Mouse (Mus musculus) embryonic facial prominence, embryonic 10.5 days (tissue): Measurements from ENCODE around the gene Gm3233. TPM values are rescaled to one million over a fixed set of nuclear protein-coding genes. Genes with fewer than 3 reads are reported as not detected.
"Not testable (repeated sequence)": the region's sequence is repeated elsewhere in the genome, so short reads cannot be mapped to it uniquely, and the experiment has no call there.

Source experiments
- DNase-seq: peaks from one replicate; pipeline ENCODE4 v3.0.0-alpha.2; 2017; ENCODE audit warnings: low spot score
- H3K27ac ChIP-seq: fragments of 300-500 bp; sonication (generic); replicated peaks from 2 replicates; pipeline ENCODE4 v1.5.1; 2016; ENCODE audit warnings: mild to moderate bottlenecking
- H3K27me3 ChIP-seq: fragments of 300-500 bp; sonication (generic); replicated peaks from 2 replicates; pipeline ENCODE4 v1.6.1; 2016; ENCODE audit warnings: low read depth, mild to moderate bottlenecking; ENCODE audit not compliant: poor library complexity, severe bottlenecking
- H3K36me3 ChIP-seq: fragments of 300-500 bp; sonication (generic); replicated peaks from 2 replicates; pipeline ENCODE4 v1.6.1; 2016; ENCODE audit warnings: mild to moderate bottlenecking, moderate library complexity
- H3K4me1 ChIP-seq: fragments of 300-500 bp; sonication (generic); 2 replicates; pipeline ENCODE4 v1.6.1; 2016
- H3K4me3 ChIP-seq: fragments of 300-500 bp; sonication (generic); 2 replicates; pipeline ENCODE4 v1.5.1; 2016; ENCODE audit warnings: mild to moderate bottlenecking, moderate library complexity
- H3K9me3 ChIP-seq: fragments of 300-500 bp; sonication (generic); 2 replicates; pipeline ENCODE4 v1.6.1; 2016; ENCODE audit warnings: mild to moderate bottlenecking
- WGBS: fragments of 180-500 bp; shearing (Covaris S2); methylation state at CpG from one replicate; pipeline ENCODE4 v1.1.7; 2016; 5-methylcytosine and 5-hydroxymethylcytosine counted together
- polyA plus RNA-seq: library from polyadenylated mRNA; unstranded; fragments of >200 nt; fragmentation: Nextera tagmentation; extraction: Ambion mirVana; gene quantifications from 2 replicates; pipeline ENCODE4 v1.2.1, GENCODE M21; 2016

Gm3233 gene
- polyA plus RNA-seq, 1 experiment from 2014 or later = not detected

DNA sequence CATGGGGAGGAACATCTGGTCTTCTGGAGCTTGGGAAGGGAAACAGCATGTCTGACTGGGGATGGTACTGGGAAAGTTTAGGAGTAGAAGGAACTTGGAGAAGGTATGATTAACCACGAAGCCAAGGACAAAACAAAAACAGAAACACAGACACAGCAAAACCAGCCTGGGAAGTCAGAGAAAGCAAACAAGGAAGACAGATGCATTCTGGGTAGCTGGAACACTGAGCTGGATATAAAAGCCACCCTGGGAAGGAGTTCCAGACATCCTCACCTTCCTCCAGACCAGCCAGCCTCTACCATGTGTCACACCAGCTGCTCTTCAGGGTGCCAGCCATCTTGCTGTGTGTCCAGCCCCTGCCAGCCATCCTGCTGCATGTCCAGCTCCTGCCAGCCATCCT lies 44.0 kb downstream of the Gm3233 start, which contains the start of gene Gm10142:
Gene Gm10142, plus strand, starts transcription at position 301 of the 400 bp plus-strand sequence.
- Histone ChIP-seq H3K4me3 (no peak within 1 kb of the TSS), H3K4me1 (no peaks in the 10 kb centered on the region), H3K27me3 (no peaks in the 10 kb centered on the region), H3K36me3 (no peaks in the 10 kb centered on the region), H3K9me3 (peaks cover 10% of the 10 kb centered on the region; the same call in 1 of the 2 replicates), H3K27ac (no peak within 1 kb of the TSS)
- WGBS = 85% methylated on average over 1 of the region's 1 CpGs
- DNase-seq = no peak

GRCm38 (mm10) chr10:77713734-77714133 lies 45.7 kb downstream of the Gm3233 start:
- no peaks in the 10 kb centered on the region for H3K4me1 ChIP-seq
- no peak for DNase-seq
- H3K9me3 ChIP-seq = peaks cover 8% of the 10 kb centered on the region; the same call in 1 of the 2 replicates
- H3K27me3 ChIP-seq = no peaks in the 10 kb centered on the region
- 63% methylated on average over 4 of the region's 4 CpGs for WGBS
- no peaks in the 10 kb centered on the region for H3K36me3 ChIP-seq
- H3K4me3 ChIP-seq = no peak overlapping the region
- no peak overlapping the region for H3K27ac ChIP-seq

DNA sequence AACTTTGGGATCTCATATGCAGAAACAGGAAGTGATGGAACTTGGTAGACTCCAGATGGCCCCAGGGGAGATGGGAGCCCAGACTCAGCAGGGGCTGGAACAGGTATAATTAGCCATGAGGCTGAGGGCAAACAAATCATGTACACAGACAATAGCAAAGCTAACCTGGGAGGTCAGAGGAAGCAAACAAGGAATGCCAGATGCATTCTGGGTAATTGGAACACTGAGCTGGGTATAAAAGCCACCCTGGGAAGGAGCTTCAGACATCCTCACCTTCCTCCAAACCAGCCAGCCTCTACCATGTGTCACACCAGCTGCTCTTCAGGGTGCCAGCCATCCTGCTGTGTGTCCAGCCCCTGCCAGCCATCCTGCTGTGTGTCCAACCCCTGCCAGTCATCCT lies 48.3 kb downstream of the Gm3233 start, which contains the start of gene Gm10024:
Gene Gm10024, plus strand, starts transcription at position 301 of the 400 bp plus-strand sequence.
- H3K4me3 ChIP-seq, H3K4me1 ChIP-seq, H3K27me3 ChIP-seq, DNase-seq, H3K36me3 ChIP-seq, H3K27ac ChIP-seq: not testable (repeated sequence)
- peaks cover 15% of the 10 kb centered on the region; the same call in 1 of the 2 replicates for H3K9me3 ChIP-seq

GRCm38 (mm10) chr10:77709831-77710230 lies 49.7 kb downstream of the Gm3233 start:
- H3K27me3 ChIP-seq = no peaks in the 10 kb centered on the region
- H3K27ac ChIP-seq = no peak overlapping the region
- no peak overlapping the region for H3K4me3 ChIP-seq
- WGBS = 83% methylated on average over 3 of the region's 3 CpGs
- peaks cover 17% of the 10 kb centered on the region; the same call in 1 of the 2 replicates for H3K9me3 ChIP-seq
- no peaks in the 10 kb centered on the region for H3K36me3 ChIP-seq
- no peak for DNase-seq
- no peaks in the 10 kb centered on the region for H3K4me1 ChIP-seq

Other genes with a start within 250 kb of the Gm3233 start
- gene Fam207a, start 243.9 kb downstream of the Gm3233 start, polyA plus RNA-seq = 43.9 and 46.9 TPM in 2 replicates
- gene Itgb2, start 229.4 kb downstream of the Gm3233 start, polyA plus RNA-seq = 0.60 and 1.3 TPM in 2 replicates
- gene Pttg1ip, start 178.0 kb downstream of the Gm3233 start, polyA plus RNA-seq = 65.6 and 71.0 TPM in 2 replicates
- 419 and 445 TPM in 2 replicates for gene Sumo3, start 153.6 kb downstream of the Gm3233 start, polyA plus RNA-seq
- 1.9 and 8.0 TPM in 2 replicates for gene Gm49325, start 153.5 kb downstream of the Gm3233 start, polyA plus RNA-seq
- 98.9 and 101 TPM in 2 replicates for gene Ube2g2, start 137.4 kb downstream of the Gm3233 start, polyA plus RNA-seq
- 0.97 and 1.2 TPM in 2 replicates for gene Tspear, start 73.1 kb downstream of the Gm3233 start, polyA plus RNA-seq
- gene Gm19402, start 68.9 kb downstream of the Gm3233 start, polyA plus RNA-seq = not detected in 2 replicates
- gene Gm9508, start 62.4 kb downstream of the Gm3233 start, polyA plus RNA-seq = not detected in 2 replicates
- gene Gm10272, start 53.1 kb downstream of the Gm3233 start, polyA plus RNA-seq = not detected in 2 replicates
- not detected in 2 replicates for gene Gm10024, start 48.2 kb downstream of the Gm3233 start, polyA plus RNA-seq
- not detected in 2 replicates for gene Gm10142, start 43.9 kb downstream of the Gm3233 start, polyA plus RNA-seq
- not detected in 2 replicates for gene Krtap12-1, start 39.1 kb downstream of the Gm3233 start, polyA plus RNA-seq
- not detected in 2 replicates for gene Gm10100, start 33.2 kb downstream of the Gm3233 start, polyA plus RNA-seq
- not detected in 2 replicates for gene Gm18596, start 17.0 kb downstream of the Gm3233 start, polyA plus RNA-seq
- not detected in 2 replicates for gene Gm9736, start 8.3 kb downstream of the Gm3233 start, polyA plus RNA-seq
- gene Gm3238, start 11.6 kb upstream of the Gm3233 start, polyA plus RNA-seq = not detected in 2 replicates
- not detected in 2 replicates for gene Gm7138, start 17.3 kb upstream of the Gm3233 start, polyA plus RNA-seq
- gene Gm3250, start 22.9 kb upstream of the Gm3233 start, polyA plus RNA-seq = not detected in 2 replicates
- gene Gm7137, start 28.5 kb upstream of the Gm3233 start, polyA plus RNA-seq = not detected in 2 replicates
- gene Gm9639, start 35.4 kb upstream of the Gm3233 start, polyA plus RNA-seq = not detected in 2 replicates
- not detected in 2 replicates for gene Gm19668, start 39.5 kb upstream of the Gm3233 start, polyA plus RNA-seq
- not detected in 2 replicates for gene Gm9507, start 52.2 kb upstream of the Gm3233 start, polyA plus RNA-seq
- gene Gm2696, start 55.0 kb upstream of the Gm3233 start, polyA plus RNA-seq = not detected in 2 replicates
- gene Krtap10-4, start 67.4 kb upstream of the Gm3233 start, polyA plus RNA-seq = not detected in 2 replicates
- not detected in 2 replicates for gene Krtap10-10, start 76.3 kb upstream of the Gm3233 start, polyA plus RNA-seq
- not detected in 2 replicates for gene Gm36176, start 87.1 kb upstream of the Gm3233 start, polyA plus RNA-seq
- gene Gm10318, start 93.2 kb upstream of the Gm3233 start, polyA plus RNA-seq = not detected in 2 replicates
- gene Gm3285, start 102.3 kb upstream of the Gm3233 start, polyA plus RNA-seq = not detected in 2 replicates
- gene Lrrc3, start 142.9 kb upstream of the Gm3233 start, polyA plus RNA-seq = 2.2 and 2.3 TPM in 2 replicates
- 0.54 and 0.85 TPM in 2 replicates for gene Trpm2, start 210.9 kb upstream of the Gm3233 start, polyA plus RNA-seq
- 31.0 and 33.7 TPM in 2 replicates for gene 1810043G02Rik, start 218.8 kb upstream of the Gm3233 start, polyA plus RNA-seq